13 mouse cellular contexts compared by ENCODE assay signal in genomic region chr2:120460216-120460615, GRCm38 (mm10).
"Had no signal": no experiment of that assay in that cellular context is flagged by ENCODE, and none has a peak within 500 bp of the region (broad histone marks: within the 10 kb centered on the region; RNA-seq: fewer than 3 reads in every experiment).

No protein-coding gene starts in this region.

- H3K4me1 ChIP-seq: kidney, embryonic 15.5 days had no signal

- H3K9me3 ChIP-seq: liver, embryonic 13.5 days had no signal

- DNase-seq: kidney, postnatal 10 days; kidney, postnatal 36 days; layer of hippocampus, postnatal 36 days; liver, embryonic 13.5 days; lung, adult 2 months; lung, postnatal 14 days; lung, postnatal 4 days; midbrain, embryonic 14.5 days; thymus, adult 2 months; thymus, postnatal 25 days had no signal

- H3K27me3 ChIP-seq: kidney, embryonic 15.5 days; liver, embryonic 13.5 days had no signal

- H3K9ac ChIP-seq: kidney, embryonic 15.5 days; liver, embryonic 13.5 days had no signal

- H3K4me3 ChIP-seq: kidney, embryonic 15.5 days; left cerebral cortex, adult 2 months; liver, embryonic 13.5 days had no signal

- H3K27ac ChIP-seq: kidney, embryonic 15.5 days; left cerebral cortex, adult 2 months; liver, embryonic 13.5 days had no signal

- H3K4me2 ChIP-seq: kidney, embryonic 15.5 days; liver, embryonic 13.5 days; midbrain, embryonic 11.5 days had no signal

- H3K36me3 ChIP-seq: kidney, embryonic 15.5 days; liver, embryonic 13.5 days had no signal
